Mouse (Mus musculus): ENCODE measurements around the gene Prune1.
"Not testable (repeated sequence)": the region's sequence is repeated elsewhere in the genome, so short reads cannot be mapped to it uniquely, and the experiment has no call there.

The Prune1 gene

DNA sequence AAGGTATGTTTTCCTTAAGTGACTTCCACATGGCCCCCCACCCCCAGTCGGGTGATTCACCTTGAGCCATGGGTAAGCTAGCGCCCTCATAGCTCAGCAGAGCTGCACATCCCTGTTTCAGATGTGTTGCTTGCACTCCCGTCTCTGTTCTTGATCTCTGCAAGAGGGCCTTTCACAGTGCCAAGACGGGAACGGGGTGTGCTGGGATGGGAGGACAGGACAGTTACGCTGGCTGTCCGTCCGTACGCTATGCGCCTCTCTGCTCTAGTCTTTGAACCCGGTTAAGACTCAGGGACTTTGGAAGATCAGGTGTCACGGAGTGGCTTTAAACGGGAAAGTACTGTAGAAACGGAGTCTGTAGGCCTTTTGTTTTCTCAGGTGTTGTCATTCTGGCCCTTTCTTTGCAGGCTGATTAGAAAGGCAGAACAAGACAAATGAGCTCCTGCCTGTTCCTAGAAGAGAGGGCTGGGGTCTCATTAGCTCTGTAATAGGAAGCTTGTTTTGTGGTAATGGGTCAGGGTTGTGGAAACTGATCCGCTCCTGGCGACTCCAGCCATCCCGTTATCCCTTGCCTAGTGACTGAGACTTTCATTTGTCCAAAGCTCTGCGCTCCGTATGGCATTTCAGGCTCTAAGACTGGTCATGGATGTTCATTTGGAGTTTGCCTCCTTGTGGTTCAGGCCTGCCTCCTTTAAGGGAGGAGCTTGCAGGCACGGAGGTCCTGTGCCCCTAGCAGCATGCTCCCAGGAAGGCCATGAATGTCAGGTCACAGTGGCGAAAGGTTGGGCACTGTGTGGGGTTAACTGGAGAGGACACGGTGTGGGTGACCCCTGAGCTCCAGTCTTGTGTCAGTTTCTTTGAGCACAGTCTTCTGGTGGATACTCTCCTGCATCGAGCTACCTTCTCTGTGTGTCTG, 46.2 kb downstream of the Prune1 start:
- DNase-seq = no peak

DNA sequence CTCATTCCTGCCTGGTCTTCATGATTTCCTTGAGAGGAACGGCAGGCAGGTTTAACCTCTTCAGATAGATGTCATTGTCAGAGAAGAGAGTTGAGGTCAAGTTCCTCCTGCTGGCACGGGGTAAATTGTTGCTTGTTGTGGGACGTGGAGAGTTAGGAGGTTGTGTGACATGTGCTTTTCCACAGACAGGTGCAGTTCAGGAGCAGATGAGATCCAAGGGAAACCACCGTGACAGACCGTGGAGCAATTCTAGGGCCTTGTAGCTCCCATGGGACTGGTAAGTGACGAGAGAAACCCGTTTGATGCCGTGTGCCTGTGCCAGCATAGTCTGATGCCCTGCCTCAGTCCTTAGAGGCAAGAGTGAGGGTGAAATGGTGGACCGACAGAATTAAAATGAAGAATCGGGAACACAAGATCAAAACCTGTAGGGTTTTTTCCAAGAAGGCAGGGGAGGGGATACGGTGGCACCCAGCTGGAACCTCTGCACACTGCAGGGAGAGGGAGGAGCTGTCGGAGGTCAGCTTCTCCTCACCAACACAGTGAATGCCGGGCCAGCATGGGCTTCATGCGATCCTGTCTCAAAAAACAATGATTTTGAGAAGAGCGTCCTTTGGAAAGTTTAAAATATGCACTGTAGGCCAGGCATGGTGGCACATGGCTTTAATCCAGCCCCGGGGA, 48.4 kb downstream of the Prune1 start:
- DNase-seq = no peak

DNA sequence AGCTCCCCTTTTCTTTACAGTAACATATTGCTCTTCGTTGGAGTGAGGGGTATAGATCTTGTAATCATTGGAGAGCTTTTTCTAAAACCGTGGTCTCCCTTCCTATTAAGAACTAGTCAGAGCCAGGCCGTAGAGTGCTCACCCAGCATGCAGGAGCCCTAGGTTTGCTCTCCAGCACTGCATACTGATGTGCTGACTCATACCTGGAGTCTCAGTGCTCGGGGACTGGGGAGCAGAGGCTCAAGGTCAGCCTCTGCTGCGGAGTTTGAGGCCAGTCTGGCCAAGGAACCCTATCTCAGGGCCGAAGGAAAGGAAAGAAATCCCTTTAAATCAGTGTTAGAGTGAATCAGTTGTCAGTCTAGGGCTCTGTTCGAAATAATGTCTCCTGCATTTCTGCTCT, 49.1 kb downstream of the Prune1 start:
- DNase-seq = no peak

DNA sequence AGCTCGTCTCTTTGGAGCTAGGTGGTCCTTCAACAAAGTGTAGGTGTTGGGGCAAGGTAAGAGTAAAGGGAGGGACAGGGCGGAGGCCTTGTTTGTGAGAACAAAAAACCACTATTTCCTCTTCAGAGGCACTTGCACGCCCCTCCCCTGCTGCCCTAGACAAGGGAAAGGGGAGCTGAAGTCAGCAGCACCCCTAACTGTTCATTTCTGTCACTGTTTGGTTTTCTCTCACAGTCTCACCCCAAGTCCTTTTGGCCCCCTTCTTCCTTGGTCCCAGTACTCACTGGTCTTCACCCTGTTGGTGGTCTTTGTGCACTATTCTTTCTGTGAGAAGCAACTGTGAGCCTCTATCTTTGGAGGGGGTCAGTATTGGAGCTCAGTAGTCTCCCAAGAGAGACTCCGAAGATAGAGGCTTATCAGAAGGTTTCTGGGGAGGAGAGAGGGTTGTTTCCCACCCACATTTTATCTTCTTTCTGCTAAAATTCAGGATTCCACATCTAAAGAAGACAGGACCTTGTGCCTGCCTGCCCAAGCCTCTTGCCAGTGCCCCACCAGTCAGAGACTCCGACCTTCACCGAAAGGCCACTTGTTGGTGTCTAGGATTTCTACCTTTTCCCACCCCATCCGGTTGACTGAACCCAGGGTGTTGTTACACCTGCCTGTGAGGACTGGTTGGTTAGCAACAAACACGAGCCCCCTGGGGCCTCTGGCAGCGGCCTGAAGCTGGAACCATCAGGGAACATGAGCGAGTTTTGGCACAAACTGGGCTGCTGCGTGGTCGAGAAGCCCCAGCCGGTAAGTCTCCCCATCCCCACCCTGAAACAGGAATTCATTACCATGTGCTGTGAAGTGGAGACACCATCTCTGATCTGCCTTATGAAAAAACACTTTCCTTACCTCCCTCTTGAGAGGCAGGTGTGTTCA, 50.3 kb downstream of the Prune1 start, which contains the start of gene Mllt11:
Gene Mllt11 (minus strand): TSS at position 874 of the 924 bp plus-strand sequence.
- DNase-seq = no peak

DNA sequence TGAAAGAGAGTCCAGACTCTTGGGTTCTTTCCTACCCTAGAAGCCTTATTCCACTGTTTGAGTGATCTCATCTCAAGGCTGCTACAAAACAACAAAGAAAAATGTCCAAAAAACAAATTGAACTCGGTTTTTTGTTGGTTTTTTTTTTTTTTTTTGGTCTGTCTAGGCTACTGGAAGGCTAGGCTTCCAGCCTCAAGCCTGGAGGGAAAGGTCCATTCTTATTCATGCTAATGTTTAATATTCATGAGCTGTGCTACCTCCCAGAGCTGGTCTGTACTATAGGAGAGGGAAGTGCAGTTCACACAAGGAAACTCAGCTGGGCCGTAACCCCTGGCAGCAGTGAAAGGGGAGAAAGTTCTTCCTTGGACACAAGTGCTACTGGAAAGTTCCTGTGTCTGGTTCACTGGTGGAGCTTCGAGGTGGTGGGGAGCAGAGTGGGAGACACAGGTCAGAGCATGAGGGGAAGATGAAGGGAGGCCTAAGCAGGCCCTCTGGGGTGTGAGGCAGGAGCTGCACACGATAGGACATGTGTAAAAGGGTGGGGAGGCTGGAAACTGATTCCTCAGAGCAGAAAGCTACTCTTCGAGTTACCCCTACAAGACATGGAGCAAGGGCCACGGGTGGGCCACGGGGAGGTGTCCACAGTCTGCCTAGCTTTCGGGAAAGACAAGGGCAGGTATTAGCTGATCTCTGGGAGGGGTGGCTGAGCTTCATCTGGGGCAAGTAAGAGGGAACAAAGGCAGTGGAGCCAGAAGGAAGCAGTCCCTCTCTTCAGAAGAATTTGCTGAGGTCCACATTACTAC, 51.2 kb downstream of the Prune1 start:
- DNase-seq = no peak

DNA sequence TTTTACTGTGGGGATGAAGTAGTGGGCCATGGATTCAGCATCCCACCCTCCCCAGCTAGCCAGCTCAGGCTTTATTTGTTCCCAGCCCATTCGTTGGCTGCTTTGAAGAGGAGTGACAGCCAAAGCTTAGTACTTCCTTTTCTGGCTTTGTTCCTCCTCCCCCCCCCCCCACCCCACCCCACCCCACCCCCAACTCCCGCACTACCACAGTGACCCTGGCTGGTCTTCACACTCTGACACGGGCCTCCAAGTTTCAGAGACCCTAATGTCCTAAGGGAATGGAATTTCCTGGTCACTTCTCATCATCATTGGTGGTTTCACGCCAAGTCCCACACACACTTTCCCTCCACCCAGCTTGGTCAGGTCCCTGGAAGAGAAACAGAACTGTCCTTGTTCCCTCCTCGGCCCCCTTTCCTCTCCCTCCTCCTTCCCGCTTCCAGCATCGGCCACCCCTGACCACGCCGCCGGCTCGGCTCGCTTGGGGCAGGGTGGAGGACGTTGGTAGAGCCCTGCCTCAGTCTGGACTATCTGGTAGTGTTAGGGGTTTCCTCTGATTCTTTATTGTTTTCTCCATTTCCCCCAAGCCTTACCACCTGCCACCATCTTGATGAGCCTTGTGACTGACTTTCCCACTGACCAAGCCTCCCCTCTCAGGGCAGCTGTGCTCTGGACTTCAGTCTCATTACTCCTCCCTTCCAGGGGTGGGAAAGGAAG, 51.9 kb downstream of the Prune1 start:
- peak; percentile 47 to 58 for DNase-seq

DNA sequence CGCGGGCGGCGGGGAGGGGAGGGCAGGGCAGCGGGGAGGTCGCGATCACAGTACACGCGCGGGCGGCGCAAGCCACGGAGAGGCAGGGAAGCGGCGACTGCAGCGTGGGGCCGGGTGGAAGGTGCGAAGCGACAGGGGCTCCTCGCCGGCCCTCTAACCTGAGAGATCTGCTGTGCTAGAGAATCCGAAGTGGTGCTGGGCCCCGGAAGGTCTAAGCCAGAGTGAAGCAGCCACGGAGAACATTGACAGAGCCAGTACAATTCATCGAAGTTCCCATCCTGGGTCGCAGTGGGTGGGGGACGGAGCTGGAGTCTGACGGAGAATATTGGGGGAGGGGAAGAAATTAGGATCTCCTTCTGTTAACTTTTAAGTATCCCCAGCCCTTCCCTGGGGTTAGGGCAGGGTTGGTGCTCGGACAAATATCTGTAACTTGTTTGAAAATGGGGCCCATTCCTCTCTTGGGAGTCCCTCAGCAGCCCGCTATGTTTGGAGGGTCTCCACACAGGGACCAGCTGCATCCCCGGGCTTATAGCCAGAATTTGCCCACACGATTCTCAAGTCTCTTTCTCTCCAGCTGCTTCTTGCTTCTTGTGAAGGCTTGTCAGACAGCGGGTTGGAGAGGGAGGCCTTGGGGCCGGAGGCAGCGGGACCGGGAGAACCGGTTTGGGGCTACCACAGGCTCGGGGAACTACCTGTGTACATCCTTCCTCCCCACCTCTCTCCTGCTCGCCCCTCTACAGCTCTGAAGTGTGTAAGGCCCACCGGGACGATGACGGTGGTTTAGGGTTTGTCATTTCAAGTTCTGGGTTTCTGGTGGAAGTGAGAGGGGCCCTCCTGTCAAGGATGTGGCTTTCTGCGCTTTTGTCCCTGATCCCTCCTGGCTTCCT, 52.7 kb downstream of the Prune1 start:
- DNase-seq = peak; percentile 60 to 62

DNA sequence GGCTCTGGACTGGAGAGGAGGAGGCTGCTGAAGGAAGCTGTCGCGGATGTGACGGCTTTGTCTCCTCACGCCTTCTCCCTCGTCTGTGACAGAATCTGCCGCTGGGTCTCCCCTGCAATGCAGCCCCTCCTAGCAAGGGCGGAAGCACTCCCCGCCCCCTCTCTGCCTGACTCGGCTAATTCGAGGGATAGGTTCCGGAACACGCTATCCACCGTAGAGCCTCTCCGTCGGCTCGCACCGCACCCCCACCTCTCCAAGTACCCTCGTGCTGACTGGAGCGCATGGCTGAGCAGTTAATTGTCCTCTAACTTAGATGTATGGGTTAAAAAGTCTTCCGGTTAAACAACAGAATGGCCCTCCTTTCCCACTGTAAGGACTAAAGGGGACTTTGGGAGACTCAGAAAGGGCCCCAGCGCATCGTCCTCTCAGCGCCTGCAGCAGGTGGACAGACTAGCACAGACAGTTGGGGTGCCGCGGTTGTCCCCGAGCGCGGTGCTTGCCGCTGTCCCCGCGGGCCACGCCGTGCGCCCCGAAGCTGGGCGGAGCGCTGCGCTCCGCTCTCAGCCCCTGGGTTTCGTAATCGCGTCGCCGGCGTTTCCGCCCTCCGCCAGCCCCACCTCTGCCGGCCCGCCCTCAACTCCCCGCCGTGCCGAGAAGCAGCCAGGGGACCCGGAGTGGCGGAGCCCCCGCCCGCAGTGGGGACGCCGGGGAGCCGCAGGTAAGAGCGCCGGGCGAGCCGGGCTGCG, 53.6 kb downstream of the Prune1 start, which contains the start of gene Cdc42se1:
Gene Cdc42se1 (plus strand): TSS at position 585 of the 746 bp plus-strand sequence.
- DNase-seq = peak; percentile 91 to 93

DNA sequence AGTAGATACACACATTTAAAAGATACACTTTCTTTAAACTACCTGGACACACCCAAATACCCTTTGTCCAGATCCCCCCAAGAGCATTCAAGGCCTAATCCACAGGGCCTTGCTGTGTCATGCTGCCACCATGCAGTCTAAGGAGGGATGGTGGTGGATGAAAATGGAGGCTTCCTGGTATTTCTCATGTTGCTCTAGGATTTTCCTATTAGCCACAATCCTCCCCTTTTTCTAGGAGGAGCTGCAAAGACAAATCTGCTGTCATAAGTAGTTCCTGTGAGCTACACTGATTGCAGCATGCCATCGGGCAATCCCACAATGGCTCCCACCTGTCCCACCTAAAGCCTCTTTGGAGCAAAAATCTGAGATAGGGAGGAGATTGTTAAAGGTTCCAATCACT, 54.7 kb downstream of the Prune1 start:
- DNase-seq = no peak

DNA sequence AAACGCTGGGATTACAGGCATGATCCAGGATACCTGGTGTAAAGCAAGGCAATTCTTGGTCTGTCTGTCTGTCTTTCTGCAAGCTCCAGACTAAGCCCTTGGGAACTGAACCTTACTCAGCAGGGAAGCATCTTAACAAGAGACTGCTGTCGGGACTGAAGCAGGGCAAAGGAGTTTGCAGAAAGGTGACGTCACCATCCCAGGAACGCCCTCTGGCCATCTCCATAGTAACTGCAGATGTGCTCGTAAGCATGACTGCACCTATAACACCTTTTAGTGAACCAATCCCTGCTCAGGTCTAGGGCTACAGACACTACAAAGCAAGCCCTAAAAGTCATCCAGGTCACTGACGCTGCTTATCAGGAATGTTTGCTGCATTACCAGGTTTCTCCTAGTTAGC, 57.6 kb downstream of the Prune1 start:
- DNase-seq = no peak

DNA sequence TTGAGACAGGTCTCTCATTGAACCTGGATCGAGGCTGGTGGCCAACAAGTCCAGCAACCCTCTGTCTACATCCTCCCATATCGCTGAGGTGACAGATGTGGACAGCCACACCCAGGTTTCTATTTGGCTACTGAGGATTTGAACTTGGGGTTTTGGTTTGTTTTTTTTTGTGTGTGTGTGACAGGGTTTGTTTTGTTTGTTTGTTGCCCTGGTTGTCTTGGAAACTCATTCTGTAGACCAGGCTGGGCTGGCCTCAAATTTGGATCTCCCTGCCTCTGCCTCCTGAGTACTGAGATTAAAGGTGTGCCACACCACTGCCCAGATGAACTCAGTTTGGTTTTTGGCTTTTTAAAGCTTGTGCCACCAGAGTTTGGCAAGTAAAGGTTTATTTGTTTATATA, 58.8 kb downstream of the Prune1 start:
- no peak for DNase-seq

DNA sequence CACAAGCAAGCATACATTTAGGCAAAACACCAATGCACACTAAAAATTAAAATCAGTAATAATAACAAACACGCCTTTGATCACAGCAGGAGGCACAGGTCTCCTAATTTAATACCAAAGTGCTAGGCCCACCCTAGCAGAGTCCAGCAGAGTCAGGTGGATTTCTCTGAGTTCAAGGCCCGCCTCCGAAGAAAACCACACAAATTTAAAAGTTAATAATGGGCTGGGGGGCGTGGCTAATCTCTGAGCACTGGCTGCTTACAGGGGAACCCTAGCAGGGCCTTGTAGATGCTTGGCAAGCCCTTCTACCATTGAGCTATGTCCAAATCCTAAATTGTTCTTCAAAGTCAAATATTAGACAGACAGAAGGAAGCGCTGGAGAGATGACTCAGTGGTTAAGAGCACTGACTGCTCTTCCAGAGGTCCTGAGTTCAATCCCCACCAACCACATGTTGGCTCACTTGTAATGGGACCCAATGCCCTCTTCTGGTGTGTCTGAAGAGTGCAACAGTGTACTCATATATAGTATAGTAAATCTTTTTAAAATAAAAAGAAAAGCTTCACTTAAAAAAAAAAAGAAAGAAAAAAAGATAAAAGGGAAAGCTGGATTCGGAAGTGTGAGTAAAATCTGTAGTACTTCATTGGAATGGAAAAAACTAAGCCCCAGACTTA, 63.3 kb downstream of the Prune1 start:
- peak in 1 of 2 experiments; percentile 27 for DNase-seq

DNA sequence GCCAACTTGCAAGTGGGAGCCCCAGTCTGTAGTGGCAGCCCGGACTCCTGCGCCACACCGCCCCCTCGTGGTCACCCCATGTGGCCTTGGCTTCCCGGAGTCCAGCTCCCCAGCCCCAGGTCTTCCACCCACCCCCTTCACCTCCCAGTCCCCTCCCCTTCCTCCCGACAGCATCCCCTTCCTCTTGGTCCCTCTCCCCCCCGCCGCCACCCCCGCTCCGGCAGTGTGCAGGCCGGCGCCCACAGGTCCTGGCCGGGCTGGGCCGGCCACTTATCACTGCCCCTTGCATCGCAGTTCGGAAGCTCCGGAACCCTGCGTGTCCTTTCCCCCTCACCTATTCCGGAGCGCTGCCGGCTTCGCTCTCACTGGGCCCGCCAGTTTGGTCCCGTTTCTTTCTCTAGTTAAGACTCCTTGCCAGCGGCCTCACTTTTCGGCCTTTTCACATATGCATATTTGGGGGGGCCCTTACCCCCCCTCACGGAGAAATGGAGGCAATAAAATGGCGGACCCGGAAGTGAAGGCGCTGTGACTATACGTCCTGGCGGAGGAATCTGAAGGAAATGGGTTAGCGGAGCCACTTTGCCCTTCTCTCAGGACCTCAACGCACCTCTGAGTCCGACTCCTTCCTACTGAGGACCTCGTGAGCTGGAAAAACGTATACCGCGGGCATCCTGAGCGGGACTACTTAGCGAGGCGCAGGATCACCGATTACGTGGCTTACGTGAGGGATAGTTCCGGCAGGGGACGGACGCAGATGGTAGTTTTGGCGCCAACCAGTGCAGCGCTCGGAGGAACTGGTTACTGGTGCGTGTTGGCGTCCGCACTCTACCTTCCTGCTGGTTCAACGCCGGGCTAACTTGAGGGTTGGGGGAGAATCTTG, 64.4 kb downstream of the Prune1 start, which contains the start of gene Gabpb2:
Gene Gabpb2 (minus strand): TSS at position 662 of the 880 bp plus-strand sequence.
- DNase-seq = peak; percentile 95 to 97

DNA sequence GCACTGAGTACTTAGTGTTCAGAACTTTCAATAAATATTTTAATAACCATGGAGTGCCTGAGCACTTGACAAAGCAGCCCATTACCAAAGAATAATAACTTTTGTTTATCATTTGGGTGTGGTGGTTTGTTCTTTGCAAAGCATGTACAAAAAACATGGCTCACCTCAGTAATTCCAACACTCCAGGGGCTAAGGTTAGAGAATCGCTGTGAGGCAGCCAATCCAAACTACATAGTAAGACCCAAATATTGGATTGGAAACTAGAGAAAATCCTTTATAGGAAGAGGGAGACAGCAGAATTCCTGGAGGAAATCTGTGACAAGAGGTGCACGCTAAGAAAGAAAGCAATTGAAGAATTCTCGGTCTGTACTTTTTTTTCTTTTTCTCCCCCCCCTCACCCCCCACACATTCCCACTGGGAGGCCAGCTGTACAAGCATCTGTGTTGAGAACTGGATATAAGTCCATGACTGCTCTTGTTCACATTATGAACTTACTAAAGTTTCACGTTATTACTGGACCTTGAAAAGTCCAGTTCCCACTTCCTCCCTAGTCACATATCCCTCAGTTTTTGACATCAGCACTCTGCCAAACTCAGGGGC, 65.1 kb downstream of the Prune1 start:
- DNase-seq = no peak

DNA sequence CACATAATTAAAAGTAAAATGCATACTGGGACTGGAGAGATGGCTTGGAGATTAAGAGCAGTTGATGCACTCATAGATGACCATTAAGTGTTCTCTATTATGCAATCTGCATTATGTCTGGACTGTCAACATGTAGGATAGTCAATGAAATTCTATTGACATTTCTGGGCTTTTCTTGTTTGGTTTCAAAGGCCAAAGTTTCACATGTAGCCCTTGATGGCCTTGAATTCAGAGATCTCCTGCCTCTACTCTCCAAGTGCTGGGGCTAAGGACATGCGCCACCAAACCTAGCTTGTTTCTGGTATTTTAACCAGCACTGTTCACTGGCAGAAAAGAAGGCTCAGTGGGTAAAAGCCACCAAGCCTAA, 68.3 kb downstream of the Prune1 start:
- no peak for DNase-seq

DNA sequence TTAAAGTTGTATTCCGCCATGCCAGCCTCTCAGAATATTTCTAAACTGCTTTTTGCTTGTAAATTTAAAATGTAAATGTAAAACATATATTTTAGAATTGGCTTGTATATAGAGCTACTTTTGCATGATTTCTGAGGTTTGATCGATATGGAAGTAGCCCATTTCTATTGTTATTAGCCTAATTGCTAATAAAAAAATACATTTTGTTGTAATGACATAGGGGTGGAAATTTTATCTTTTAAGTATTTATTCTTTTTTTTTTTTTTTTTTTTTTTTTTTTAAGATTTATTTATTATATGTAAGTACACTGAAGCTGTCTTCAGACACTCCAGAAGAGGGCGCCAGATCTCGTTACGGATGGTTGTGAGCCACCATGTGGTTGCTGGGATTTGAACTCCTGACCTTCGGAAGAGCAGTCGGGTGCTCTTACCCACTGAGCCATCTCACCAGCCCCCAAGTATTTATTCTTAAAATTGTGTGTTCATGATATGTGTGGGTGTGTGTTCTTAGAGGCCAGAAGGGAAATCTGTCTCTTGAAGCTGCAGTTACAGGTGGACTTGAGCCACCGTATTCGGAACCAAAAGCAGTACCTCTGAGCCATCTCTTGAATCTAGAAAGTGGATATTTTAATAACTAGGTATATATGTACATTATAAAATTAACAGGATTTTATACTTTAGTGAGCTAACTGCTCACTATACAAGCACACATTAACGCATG, 68.8 kb downstream of the Prune1 start:
- not testable (repeated sequence) for DNase-seq

DNA sequence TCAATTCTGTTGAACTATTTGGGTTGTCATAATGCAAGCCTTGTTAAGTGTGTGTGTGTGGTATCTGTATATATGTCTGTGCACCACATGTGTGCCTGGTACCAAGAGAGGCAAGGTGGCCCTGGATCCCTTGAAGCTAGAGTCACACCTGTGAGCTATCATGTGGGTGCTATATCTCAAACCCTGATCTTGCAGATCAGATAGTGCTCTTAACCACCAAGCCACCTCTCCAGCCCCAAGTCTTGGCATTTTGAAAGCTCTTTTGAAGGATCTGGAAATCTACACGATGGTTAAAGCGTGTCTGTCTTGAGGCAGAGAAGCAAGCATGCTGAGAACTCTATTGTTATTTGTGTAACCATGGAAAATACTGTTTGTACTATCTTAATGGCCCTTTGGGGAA, 71.3 kb downstream of the Prune1 start:
- no peak for DNase-seq

All from cerebellum, postnatal 25 days (tissue).